Comparison of ENCODE assay signal across 10 mouse cellular contexts in genomic region chr8:80055094-80055493, GRCm38 (mm10). TPM values are rescaled to one million over a fixed set of nuclear protein-coding genes. Genes with fewer than 3 reads are reported as not detected.
DNase-seq lines count a peak whose midpoint lies in the region; ATAC-seq lines count a peak whose summit lies in the region.
"Had no signal": no experiment of that assay in that cellular context is flagged by ENCODE, and none has a peak within 500 bp of the region (broad histone marks: within the 10 kb centered on the region; RNA-seq: fewer than 3 reads in every experiment).

No protein-coding gene starts in this region.

- peak overlapping the region; percentile 97 for H3K4me2 ChIP-seq in embryonic facial prominence, embryonic 12.5 days (replicated peaks)
- peak overlapping the region; percentile 92 for H3K4me2 ChIP-seq in intestine, embryonic 15.5 days (replicated peaks)
- peak overlapping the region; percentile 97 for H3K4me2 ChIP-seq in midbrain, embryonic 16.5 days (ENCODE audit: low read length)
- H3K4me2 ChIP-seq: liver, embryonic 15.5 days had no signal

- no peak overlapping the region for H3K9ac ChIP-seq in embryonic facial prominence, embryonic 12.5 days
- no peak overlapping the region for H3K9ac ChIP-seq in intestine, embryonic 15.5 days
- H3K9ac ChIP-seq in midbrain, embryonic 16.5 days (ENCODE audit: low read depth, low read length) = no peak overlapping the region
- H3K9ac ChIP-seq: liver, embryonic 15.5 days had no signal

- H3K4me1 ChIP-seq in embryonic facial prominence, embryonic 12.5 days = peaks cover 26% of the 10 kb centered on the region
- H3K4me1 ChIP-seq in intestine, embryonic 15.5 days (replicated peaks) = peaks cover 8% of the 10 kb centered on the region; the same call in 1 of the 2 replicates
- peaks cover 19% of the 10 kb centered on the region for H3K4me1 ChIP-seq in midbrain, embryonic 16.5 days (ENCODE audit: control insufficient read depth, insufficient read depth, low read length)
- H3K4me1 ChIP-seq: liver, embryonic 15.5 days had no signal

- 33% methylated on average over 6 of the region's 6 CpGs for WGBS in embryonic facial prominence, embryonic 12.5 days
- WGBS in intestine, embryonic 15.5 days = 26% methylated on average over 6 of the region's 6 CpGs
- WGBS in midbrain, embryonic 16.5 days = 34% methylated on average over 6 of the region's 6 CpGs

- no peak for ATAC-seq in embryonic facial prominence, embryonic 12.5 days (ENCODE audit: insufficient number of reproducible peaks, insufficient read depth, low FRiP score, low TSS enrichment)
- no peak for ATAC-seq in intestine, embryonic 15.5 days
- no peak for ATAC-seq in midbrain, embryonic 16.5 days

- H3K36me3 ChIP-seq in embryonic facial prominence, embryonic 12.5 days = no peaks in the 10 kb centered on the region
- H3K36me3 ChIP-seq in intestine, embryonic 15.5 days = no peaks in the 10 kb centered on the region
- no peaks in the 10 kb centered on the region for H3K36me3 ChIP-seq in midbrain, embryonic 16.5 days (ENCODE audit: control insufficient read depth, insufficient read depth, low read length)
- H3K36me3 ChIP-seq: liver, embryonic 15.5 days had no signal

- DNase-seq in brain, adult 2 months (ENCODE audit: low read depth, low spot score) = peak; percentile 28
- no peak for DNase-seq in thymus, adult 18-20 months
- no peak for DNase-seq in adrenal gland, adult (ENCODE audit: inconsistent age in 2 of 2, low spot score in 1 of 2)
- no peak for DNase-seq in urinary bladder, adult 18-20 months (ENCODE audit: low spot score in 2 of 2)
- DNase-seq: heart, postnatal 4 days; right cerebral cortex, postnatal 14 days had no signal

- no peaks in the 10 kb centered on the region for H3K9me3 ChIP-seq in embryonic facial prominence, embryonic 12.5 days
- H3K9me3 ChIP-seq in intestine, embryonic 15.5 days = no peaks in the 10 kb centered on the region
- H3K9me3 ChIP-seq in midbrain, embryonic 16.5 days (replicated peaks; ENCODE audit: control insufficient read depth, low read length, poor library complexity, severe bottlenecking) = no peaks in the 10 kb centered on the region
- H3K9me3 ChIP-seq: liver, embryonic 15.5 days had no signal

- peaks cover 17% of the 10 kb centered on the region for H3K27me3 ChIP-seq in embryonic facial prominence, embryonic 12.5 days
- peaks cover 12% of the 10 kb centered on the region; the same call in 1 of the 2 replicates for H3K27me3 ChIP-seq in intestine, embryonic 15.5 days (replicated peaks)
- peaks cover 33% of the 10 kb centered on the region for H3K27me3 ChIP-seq in midbrain, embryonic 16.5 days (ENCODE audit: control insufficient read depth, insufficient read depth, low read depth, low read length)

- no peak overlapping the region for H3K27ac ChIP-seq in embryonic facial prominence, embryonic 12.5 days
- H3K27ac ChIP-seq in intestine, embryonic 15.5 days = no peak overlapping the region
- H3K27ac ChIP-seq in midbrain, embryonic 16.5 days (ENCODE audit: low read length) = no peak overlapping the region
- H3K27ac ChIP-seq: liver, embryonic 15.5 days had no signal

- H3K4me3 ChIP-seq in embryonic facial prominence, embryonic 12.5 days = peak overlapping the region; percentile 52
- peak overlapping the region; percentile 52; the same call in 1 of the 2 replicates for H3K4me3 ChIP-seq in intestine, embryonic 15.5 days (replicated peaks)
- peak overlapping the region; percentile 18; the same call in 1 of the 2 replicates for H3K4me3 ChIP-seq in midbrain, embryonic 16.5 days (ENCODE audit: low read depth, low read length)
- H3K4me3 ChIP-seq: liver, embryonic 15.5 days had no signal

RNA-seq across cellular contexts. Expression of gene Hhip, which starts 2.7 kb away (rescaled TPM):
- polyA plus RNA-seq in embryonic facial prominence, embryonic 12.5 days (2016; fragmentation: Nextera tagmentation; extraction: Ambion mirVana) = 3.4 and 5.8 TPM in 2 replicates
- polyA plus RNA-seq in intestine, embryonic 15.5 days (2015; fragmentation: Nextera tagmentation; extraction: Ambion mirVana) = 14.6 and 15.8 TPM in 2 replicates
- polyA plus RNA-seq in midbrain, embryonic 16.5 days (2015; fragmentation: Nextera tagmentation; extraction: Ambion mirVana) = 1.3 and 3.6 TPM in 2 replicates
